Mouse (Mus musculus) urinary bladder, postnatal 14 days (tissue): ENCODE measurements around the gene Dmxl2.

Experiments
- DNase-seq: peaks from one replicate; pipeline ENCODE4 v3.0.0; 2021; ENCODE audit warnings: low spot score

Gene Dmxl2

DNA sequence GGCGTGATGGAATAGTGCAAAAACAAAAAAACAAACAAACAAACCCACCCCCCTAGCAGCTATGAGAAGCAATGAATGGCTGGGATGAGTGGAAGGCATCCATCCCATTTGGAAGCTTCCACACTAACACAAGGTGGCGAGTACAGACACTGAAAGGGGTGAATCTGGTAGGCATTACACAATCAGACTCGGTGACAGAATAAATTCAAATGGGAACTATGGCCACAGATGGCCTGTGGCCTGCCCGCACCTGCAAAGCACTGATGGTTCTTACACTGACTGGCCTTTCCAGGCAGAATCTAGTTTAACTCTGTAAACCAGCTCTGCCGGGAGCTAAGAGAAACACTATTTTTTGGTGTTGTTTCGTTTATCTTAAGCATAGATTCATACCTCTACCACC, 2.1 kb downstream of the Dmxl2 start:
- no peak for DNase-seq

DNA sequence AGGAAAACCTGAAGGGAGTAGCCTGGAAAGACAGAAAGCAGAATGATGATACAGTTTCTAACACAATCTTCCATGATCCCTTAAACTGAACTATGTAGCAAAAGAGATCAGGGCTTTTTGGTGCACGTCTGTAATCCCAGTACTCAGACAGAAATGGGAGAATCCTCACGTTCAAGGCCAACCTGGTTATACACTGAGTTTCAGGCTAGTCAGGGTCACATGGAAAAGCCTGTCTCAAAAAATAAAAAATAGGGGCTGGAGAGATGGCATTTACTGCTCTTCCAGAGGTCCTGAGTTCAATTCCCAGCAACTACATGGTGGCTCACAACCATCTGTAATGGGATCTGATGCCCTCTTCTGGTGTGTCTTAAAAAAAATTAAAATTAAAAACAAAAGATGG, 11.0 kb downstream of the Dmxl2 start:
- DNase-seq = no peak

DNA sequence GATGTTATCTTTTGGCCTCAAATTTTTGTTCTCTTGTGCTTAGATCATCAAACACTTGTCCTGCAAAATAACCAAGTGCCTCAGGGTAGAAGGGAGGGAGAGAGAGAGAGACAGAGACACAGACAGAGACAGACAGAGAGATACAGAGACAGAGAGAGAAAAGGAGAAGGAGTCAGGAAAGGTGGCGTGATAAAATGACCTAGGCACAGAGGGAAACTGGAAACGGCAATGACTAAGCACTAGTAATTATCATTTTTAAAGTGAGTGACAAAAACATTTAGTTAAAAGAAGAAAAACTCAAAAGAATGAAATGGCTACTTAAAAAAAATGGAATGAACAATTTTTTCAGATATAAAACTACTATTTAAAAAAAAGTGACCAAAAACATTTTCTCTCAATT, 11.8 kb downstream of the Dmxl2 start:
- DNase-seq = no peak

DNA sequence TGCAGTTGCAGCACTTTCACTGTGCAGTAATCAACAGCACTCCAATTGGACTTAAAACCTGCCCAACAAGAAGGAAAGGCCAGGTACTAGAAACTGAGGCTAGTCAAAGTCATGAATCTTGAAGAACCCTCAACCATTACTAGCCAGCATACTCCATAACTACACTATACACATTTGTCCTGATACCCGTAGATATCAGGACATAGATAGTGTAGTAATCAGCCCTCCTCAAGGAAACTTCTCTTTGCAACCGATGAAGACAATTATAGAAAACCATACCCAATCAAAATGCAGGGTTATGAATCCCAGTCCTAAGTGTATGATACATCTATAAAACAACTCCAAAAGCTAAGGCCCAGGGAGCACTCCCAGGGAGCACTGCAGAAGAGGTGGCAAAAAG, 16.5 kb downstream of the Dmxl2 start:
- DNase-seq = no peak

DNA sequence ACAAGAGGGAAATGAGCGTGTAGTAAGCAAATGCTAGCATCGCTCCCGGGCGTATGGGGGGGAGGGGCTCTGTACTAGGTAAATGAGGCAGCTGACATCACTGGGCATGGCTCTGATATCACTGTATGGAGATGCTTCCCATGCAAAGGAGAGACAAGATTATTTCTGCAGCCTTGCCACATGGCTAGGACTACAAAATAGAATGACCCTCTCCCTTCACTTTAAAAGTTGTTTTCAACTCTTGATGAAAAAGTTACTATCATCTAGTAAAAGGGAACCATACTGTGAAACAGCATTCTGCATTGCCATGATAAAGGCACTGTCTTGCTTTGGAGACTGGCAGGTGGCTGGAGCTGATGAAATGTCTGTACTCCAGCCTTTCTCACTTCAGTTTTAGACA, 18.2 kb downstream of the Dmxl2 start:
- DNase-seq = no peak

DNA sequence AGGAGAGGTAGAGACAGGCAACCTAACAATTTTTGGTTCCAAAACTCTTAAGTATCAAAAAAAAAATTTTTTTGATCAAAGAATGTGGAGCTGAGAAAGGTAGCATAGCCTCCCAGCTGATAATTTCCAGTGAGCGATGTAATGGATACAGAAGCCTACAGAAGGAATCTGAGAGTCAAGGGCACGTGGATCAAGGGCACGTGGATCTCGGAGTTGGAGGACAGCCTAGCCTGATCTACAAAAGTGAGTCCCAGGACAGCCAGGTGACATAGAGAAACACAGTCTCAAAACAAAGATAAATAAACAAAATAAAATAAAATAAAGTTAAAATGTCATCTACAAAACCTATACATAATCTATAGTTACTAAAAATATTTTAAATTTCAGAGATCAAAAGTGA, 18.7 kb downstream of the Dmxl2 start:
- DNase-seq = no peak

DNA sequence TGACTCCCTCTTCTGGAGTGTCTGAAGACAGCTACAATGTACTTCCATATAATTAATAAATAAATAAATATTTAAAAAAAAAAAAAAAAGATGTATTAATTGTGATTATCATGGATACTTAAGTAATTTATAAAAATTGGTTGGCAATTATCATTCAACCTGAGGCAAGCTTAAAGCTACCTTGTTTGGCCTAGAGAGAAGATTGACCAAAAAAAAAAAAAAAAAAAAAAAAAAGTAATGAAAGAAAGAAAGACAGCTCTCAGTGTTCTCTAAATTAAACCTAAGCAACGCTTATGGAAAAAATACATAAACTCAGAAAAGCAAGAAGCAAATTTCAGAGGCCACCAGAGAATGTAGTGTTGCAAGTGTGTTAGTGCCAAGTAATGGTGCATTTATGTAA, 22.4 kb downstream of the Dmxl2 start:
- DNase-seq = no peak

DNA sequence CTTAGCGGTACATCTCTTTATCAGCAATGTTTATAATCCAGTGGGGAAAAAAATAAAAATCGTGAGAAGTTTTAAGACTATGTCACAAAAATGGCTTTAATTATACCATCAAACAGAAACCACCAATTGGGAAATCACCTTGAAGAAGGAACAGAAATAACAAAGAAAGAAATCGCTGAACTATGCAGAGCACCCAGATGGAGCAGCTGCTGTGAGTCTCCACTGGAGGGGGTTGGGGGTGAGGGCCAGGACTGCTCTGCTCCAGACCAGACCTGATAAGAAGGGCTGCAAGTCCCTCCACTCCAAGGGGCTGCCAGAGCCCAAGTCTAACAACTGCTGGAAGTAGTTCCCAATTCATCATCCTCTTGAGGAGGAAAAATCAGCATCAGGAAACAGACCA, 23.3 kb downstream of the Dmxl2 start:
- DNase-seq = no peak

DNA sequence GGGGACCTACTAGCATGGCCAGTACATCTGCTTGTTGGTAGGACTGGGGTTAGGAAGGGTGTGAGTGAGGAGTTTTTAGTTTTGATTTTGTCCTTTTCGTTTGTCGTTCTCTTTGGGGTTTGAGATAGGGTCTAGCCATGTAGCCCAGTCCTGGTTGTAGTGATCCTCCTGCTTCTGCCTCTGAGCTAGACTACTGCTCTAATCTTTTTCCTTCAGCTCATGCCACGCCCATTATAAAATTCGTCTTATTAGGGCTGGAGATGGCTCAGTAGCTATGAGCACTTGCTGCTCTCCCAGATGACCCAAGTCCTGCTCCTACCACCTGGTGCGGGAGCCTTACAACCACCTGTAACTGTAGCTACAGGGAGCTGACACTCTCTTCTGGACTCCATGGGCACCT, 26.9 kb downstream of the Dmxl2 start:
- no peak for DNase-seq

DNA sequence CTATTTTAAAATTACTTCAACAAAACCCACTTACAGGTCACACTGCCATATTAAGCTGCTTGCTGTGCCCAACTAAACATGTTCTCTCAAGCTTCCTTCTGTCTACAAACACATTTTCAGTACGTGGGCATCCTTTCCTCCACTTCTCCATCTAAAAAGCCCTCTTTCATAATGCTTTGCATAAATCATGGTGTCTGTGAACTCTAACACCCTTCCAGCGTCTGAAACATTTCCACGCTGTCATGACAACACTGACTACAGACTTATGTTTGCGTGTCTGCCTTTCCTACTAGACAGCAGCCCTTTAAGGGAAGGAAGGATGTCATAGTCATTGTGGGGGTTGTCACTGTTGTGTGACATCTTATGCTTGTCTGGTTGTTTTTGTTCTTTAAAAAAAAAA, 27.4 kb downstream of the Dmxl2 start:
- no peak for DNase-seq

DNA sequence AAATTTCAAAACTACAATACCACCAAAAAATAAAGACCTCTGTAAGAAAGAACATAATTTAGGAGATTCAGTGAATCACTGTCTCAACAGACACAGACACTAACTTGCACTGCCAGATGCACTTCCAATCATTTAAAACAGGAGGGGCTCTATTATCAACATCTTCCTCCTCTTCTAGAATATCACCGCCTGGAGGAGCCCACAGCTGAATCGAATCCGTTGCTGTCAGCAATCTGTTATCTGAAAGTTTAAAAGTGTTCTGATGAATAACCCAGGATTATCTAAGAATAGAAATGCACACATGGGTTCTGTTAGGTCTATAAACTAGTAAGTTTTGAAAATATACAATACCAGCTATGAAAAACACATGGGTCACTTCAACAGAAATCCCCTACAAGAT, 28.6 kb downstream of the Dmxl2 start:
- DNase-seq = no peak

DNA sequence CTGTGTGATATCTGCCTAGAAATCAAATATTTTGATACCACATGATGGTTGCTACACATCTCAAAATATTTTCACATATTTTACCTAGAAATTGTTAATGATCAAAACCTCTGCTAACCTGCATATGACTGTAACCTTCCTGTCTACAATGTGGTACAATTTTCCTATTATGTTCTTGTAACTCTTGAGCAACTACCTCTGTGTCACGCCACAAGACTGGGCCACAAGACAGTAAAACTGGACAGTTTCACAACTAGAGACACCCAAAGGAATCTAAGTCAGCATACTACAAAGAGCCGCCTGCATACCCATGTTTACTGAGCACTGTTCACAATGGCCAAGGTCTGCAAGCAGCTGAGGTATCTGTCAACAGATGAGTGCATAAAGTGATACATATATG, 32.1 kb downstream of the Dmxl2 start:
- DNase-seq = no peak

DNA sequence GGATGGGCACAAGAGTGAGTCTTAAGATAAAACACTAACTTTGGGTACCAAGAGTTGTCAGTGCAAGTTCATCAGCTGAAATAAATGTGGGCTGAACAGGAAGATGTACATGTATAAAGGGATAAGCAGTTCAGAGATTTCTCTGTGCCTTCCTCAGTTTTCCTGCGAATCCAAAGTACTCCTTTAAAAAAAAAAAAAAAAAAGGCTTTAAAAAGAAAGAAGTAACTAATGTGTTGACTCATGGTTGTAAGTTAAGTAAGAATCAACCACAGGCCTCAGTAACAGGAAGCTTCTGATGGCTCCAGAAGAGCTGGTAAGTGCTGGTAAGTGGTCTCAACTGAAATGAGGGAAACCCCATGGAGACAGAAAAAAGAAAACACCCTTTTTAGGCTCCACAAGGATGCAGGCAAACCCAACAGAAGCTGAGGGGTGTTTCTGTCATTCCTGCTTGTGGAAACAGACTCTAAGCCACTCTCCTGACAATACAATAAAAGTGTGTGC, 33.9 kb downstream of the Dmxl2 start:
- DNase-seq = no peak

DNA sequence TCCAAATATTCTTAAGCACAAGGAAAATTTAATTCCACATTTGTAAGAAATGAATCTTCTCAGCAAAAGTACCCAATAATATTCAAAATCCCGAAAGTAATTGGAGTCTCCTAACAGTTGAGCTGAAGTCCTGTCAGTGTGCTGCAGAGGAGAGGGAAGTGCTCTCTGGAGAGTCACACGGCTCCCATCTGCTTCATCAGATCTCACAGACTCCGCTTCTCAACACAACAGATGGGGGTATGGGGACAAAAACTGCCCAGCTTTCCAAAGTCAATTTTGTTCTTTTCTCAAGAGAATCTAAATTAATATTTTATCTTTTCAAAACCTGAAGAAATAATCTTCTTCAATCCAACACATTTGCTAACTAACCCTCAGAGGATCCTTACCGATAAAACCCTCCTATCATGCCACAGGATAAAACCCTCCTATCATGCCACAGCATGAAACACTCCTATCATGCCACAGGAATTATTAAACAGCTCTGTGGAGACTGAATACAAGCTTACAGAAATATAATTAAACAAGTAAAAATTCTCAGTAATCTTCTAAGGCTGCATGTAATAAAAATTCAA, 37.9 kb downstream of the Dmxl2 start:
- DNase-seq = no peak

DNA sequence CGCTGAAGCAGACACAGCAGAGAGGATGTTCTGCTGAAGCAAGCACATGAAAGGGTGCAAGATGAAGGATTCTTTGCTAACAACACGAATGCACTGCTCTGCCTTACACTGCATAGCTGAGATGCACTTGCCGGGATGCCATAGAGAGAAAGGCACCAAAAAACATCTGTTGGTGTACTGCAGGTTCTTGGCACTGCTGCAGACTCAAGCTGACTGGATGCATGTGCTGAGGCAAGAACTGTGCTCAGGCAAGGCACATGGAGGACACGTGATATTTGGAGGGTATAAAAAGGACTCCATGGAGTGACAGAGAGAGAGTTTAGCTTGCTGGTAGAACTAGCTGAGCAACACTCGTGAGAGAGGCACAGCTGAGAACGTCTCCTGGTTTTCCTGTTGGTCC, 62.4 kb downstream of the Dmxl2 start:
- no peak for DNase-seq

DNA sequence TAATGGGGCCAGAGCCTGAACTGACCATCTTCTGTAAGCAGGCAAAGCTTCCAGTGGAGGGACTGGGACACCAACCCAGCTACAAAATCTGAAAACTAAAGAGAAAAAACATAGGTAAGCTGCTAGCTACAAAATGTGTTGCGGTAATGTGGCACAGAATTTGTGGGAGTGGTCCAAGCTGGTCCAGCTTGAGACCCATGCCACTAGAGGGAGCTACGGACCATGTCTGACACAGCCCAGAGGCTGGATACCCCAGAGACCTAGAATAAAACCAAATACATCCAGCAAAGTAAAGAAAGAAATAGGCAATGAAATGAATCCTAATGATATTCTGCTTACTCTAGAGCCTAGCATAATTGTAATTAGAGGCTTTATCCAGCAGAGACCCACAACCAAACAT, 63.2 kb downstream of the Dmxl2 start:
- DNase-seq = peak; percentile 31

DNA sequence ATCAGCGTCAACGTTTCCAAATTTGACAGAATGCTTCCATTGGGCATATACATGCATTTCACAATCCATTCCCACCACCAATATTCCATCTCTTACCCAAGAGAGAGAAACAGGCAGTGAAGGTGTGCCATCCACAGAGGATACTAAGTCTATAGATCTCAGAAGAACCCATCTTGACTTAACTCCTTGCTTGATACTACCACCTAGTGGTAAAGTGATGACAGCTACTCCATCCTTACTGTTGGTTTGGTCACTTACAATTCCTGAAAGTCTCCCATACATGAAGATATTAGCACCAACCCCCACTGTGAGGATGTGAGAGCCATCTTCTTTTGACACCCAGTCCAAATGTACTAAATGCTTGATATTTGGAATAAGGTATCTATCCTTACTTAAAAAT, 85.2 kb downstream of the Dmxl2 start:
- no peak for DNase-seq

DNA sequence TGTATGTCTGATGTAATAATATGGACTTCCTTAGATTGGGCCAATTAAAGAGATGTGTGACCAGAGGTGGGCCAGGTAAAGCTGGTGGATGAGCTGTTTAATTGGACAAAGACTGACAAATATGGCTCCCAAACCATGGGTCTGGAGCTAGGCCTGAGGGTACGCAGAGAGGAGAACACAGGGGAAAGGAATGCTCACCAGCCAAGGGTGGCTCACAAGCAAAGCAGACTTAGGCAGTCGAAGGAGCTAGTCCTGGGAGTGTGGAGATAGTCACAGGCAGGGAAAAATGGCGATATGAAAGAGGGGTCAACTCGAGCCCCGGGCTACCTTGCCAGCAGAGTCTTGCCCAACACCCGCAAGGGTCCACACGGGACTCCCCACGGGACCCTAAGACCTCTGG, 144.7 kb downstream of the Dmxl2 start:
- DNase-seq = no peak

DNA sequence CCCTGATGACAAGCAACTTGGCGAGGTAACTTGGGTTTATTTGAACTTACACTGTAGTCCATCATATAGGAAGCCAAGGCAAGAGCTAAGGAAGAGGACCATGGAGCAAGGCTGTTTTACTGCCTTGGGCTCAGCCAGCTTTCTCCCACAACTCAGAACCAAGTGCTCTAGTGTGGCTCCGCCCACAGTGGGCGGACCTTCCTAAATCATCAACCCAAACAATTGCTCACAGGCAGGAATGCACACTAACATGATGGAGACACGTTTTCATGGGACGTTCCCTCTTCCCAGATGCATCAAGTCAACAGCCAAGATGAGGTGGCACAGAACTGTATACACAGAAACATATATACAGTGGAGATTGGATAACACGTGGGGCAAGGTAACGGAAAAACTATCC, 159.4 kb downstream of the Dmxl2 start:
- no peak for DNase-seq

DNA sequence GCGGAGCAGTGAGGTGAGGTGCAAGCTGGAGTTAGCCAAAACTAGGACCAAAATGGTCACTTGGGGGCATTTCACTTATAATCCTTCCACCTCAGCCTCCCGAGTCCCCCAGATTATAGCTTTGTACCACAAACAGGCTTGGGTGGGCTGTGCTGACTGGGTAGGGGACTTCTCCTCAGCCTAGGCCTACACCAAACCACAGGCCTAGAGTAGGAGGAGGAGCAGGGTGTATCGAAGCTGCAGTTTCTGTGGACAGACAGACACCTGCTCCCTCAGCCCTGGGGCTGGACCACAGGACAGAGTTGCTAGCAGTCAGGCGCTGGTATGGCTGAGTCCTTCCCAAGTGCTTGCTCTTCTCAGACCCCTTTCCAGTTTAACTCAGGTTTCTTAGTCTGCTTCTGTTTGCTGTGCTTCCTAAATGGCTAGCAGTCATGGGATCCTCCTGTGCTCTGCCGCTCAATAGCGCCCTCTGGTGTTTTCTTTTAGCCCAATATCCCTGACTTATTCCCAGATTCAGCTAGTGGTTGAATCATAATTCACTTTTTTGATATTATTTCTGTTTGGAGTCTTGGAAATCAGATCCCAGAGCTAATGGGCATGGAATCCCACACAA, 164.8 kb downstream of the Dmxl2 start:
- DNase-seq = peak; percentile 43

DNA sequence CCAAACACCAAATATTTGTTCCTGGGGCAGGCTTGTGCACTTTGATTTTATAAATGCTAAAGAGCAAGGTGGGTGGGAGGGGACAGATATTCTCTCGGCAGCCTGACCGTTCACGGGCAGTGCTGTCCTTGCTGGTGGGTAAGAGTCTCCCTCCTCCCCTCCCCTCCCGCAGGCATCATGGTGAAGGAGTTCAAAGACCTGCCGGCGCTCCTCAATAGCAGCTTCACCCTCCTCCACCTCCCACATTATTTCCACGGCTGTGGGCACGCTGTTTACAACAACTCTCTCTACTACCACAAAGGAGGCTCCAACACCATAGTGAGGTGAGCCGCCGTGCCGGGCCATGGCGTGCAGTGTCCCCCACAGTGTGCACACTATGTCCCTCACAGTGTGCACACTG, 165.8 kb downstream of the Dmxl2 start:
- DNase-seq = no peak

DNA sequence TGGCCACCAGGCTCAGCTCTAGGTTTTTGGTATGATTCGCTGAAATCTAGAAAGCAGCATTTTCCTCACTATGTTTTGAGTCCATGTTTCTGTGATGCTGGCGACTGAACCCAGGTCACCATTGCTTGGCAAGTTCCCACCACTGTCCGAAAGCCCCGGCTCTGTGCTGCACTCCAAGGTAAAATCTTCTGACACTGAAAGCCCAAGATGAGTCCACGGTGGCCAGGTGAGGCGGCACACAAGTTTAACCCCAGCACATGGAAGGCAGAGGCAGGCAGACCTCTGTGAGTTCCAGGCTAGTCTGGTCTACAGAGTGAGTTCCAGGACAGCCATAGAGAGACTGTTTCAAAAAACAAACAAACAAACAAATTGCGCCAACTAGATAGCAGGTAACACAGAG, 172.2 kb downstream of the Dmxl2 start:
- DNase-seq = no peak

DNA sequence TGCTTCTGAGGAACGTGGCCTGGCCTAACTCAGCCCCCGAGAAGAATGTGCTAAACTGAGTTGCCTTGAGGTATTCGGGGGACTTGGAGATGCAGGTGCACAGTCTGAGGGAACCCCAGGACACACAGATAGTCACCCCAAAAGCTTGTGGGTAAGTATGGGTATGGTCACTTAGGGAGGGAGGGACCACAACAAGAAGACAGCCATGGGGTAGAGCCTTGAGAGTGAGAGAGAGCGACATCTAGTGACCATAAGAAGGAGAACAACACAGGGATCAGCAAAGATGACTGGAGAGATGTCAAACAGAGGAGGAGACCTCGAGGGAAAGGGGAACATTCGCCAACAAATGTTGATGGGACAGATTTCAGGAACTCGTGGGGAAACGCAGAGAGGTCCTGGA, 178.0 kb downstream of the Dmxl2 start:
- no peak for DNase-seq

DNA sequence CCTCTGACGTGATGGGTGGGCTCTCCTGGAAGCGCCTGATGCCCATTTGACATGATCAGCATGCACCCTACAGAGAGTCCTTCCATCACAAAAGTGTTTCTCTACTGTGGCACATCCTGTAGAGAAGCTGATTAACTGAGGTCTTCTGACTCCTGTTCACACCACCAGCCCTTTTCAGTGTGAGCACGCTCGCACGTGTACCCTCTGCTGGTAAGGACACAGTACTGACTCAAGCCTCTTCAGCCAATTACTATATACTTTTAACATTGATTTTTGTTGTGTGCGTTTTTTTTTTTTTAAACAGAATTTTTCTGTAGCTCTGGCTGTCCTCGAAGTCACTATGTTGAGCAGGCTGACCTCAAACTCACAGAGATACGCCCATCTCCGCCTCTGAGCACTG, 185.1 kb downstream of the Dmxl2 start:
- DNase-seq = no peak
